Mouse (Mus musculus): ENCODE measurements around the gene Ric1.

The Ric1 gene

GRCm38 (mm10) chr19:29521637-29522435 lies at the start of gene Ric1:
Ric1 (plus strand) TSS chr19:29522282.
- peak; percentile 28 for DNase-seq (ENCODE audit: extremely low spot score, low read depth, low spot score)

- DNase-seq (ENCODE audit: extremely low spot score, low read depth, low spot score): no peak
Observed at GRCm38 (mm10) chr19:29472424-29472823, 49.7 kb upstream of the Ric1 start.

- DNase-seq (ENCODE audit: extremely low spot score, low read depth, low spot score): no peak
Observed at GRCm38 (mm10) chr19:29472946-29473345, 49.1 kb upstream of the Ric1 start.

GRCm38 (mm10) chr19:29474803-29475202 lies 47.3 kb upstream of the Ric1 start:
- DNase-seq (ENCODE audit: extremely low spot score, low read depth, low spot score): no peak

GRCm38 (mm10) chr19:29475210-29475620 lies 46.9 kb upstream of the Ric1 start:
- DNase-seq (ENCODE audit: extremely low spot score, low read depth, low spot score): no peak

GRCm38 (mm10) chr19:29478598-29478997 lies 43.5 kb upstream of the Ric1 start:
- no peak for DNase-seq (ENCODE audit: extremely low spot score, low read depth, low spot score)

GRCm38 (mm10) chr19:29481578-29481977 lies 40.5 kb upstream of the Ric1 start:
- no peak for DNase-seq (ENCODE audit: extremely low spot score, low read depth, low spot score)

GRCm38 (mm10) chr19:29482148-29482547 lies 39.9 kb upstream of the Ric1 start:
- DNase-seq (ENCODE audit: extremely low spot score, low read depth, low spot score): no peak

- no peak for DNase-seq (ENCODE audit: extremely low spot score, low read depth, low spot score)
Observed at GRCm38 (mm10) chr19:29482637-29483036, 39.4 kb upstream of the Ric1 start.

- DNase-seq (ENCODE audit: extremely low spot score, low read depth, low spot score): no peak
Observed at GRCm38 (mm10) chr19:29483386-29483785, 38.7 kb upstream of the Ric1 start.

GRCm38 (mm10) chr19:29484537-29484936 lies 37.5 kb upstream of the Ric1 start:
- DNase-seq (ENCODE audit: extremely low spot score, low read depth, low spot score): no peak

GRCm38 (mm10) chr19:29485257-29485948 lies 36.7 kb upstream of the Ric1 start:
- no peak for DNase-seq (ENCODE audit: extremely low spot score, low read depth, low spot score)

GRCm38 (mm10) chr19:29486545-29487206 lies 35.4 kb upstream of the Ric1 start:
- DNase-seq (ENCODE audit: extremely low spot score, low read depth, low spot score): no peak

GRCm38 (mm10) chr19:29487326-29488072 lies 34.6 kb upstream of the Ric1 start:
- DNase-seq (ENCODE audit: extremely low spot score, low read depth, low spot score): no peak

- no peak for DNase-seq (ENCODE audit: extremely low spot score, low read depth, low spot score)
Observed at GRCm38 (mm10) chr19:29488073-29488390, 34.0 kb upstream of the Ric1 start.

- no peak for DNase-seq (ENCODE audit: extremely low spot score, low read depth, low spot score)
Observed at GRCm38 (mm10) chr19:29488420-29488819, 33.7 kb upstream of the Ric1 start.

GRCm38 (mm10) chr19:29489785-29490284 lies 32.2 kb upstream of the Ric1 start:
- DNase-seq (ENCODE audit: extremely low spot score, low read depth, low spot score): no peak

- no peak for DNase-seq (ENCODE audit: extremely low spot score, low read depth, low spot score)
Observed at GRCm38 (mm10) chr19:29491467-29491866, 30.6 kb upstream of the Ric1 start.

GRCm38 (mm10) chr19:29494454-29494853 lies 27.6 kb upstream of the Ric1 start:
- no peak for DNase-seq (ENCODE audit: extremely low spot score, low read depth, low spot score)

GRCm38 (mm10) chr19:29496001-29496597 lies 26.0 kb upstream of the Ric1 start:
- no peak for DNase-seq (ENCODE audit: extremely low spot score, low read depth, low spot score)
